Mouse (Mus musculus) kidney, adult 2 months (tissue): ENCODE data around the gene Rtn4rl1. TPM values are rescaled to one million over a fixed set of nuclear protein-coding genes. Genes with fewer than 3 reads are reported as not detected.

Experiments used
- DNase-seq: peaks from one replicate; pipeline ENCODE4 v3.0.0; 2021
- H3K27ac ChIP-seq: fragments of 200-500 bp; 2 replicates; pipeline ENCODE4 v1.5.1; 2012; ENCODE audit warnings: low read depth, low read length, control low read depth, inconsistent platforms; ENCODE audit not compliant: insufficient read depth
- H3K27me3 ChIP-seq: fragments of 200-500 bp; replicated peaks from 2 replicates; pipeline ENCODE4 v1.6.1; 2012; ENCODE audit warnings: mild to moderate bottlenecking, moderate library complexity, low read length, inconsistent platforms; ENCODE audit not compliant: control insufficient read depth, insufficient read depth
- H3K36me3 ChIP-seq: fragments of 200-500 bp; 2 replicates; pipeline ENCODE4 v1.6.1; 2012; ENCODE audit warnings: mild to moderate bottlenecking, moderate library complexity, low read length, inconsistent platforms; ENCODE audit not compliant: control insufficient read depth, insufficient read depth
- H3K4me1 ChIP-seq: fragments of 200-500 bp; 2 replicates; pipeline ENCODE4 v1.6.1; 2011; ENCODE audit warnings: low read length; ENCODE audit not compliant: control insufficient read depth, insufficient read depth
- H3K4me3 ChIP-seq: fragments of 200-500 bp; 2 replicates; pipeline ENCODE4 v1.5.1; 2011; ENCODE audit warnings: mild to moderate bottlenecking, low read depth, low read length, control low read depth; ENCODE audit not compliant: insufficient read depth
- CTCF ChIP-seq: fragments of 200-500 bp; conservative IDR thresholded peaks from 2 replicates; pipeline ENCODE4 v1.5.1; 2011; ENCODE audit warnings: low read depth, mild to moderate bottlenecking, control low read depth, low read length, moderate library complexity, mixed read lengths; ENCODE audit not compliant: insufficient read depth, insufficient read length
- POLR2A ChIP-seq: fragments of 200-500 bp; IDR thresholded peaks from one replicate; pipeline ENCODE4 v1.6.1; 2011; ENCODE audit warnings: low read depth, low read length, control low read depth
- WGBS: fragments of 180-500 bp; shearing (Covaris S2); methylation state at CpG from one replicate; pipeline ENCODE4 v1.1.7; 2018; 5-methylcytosine and 5-hydroxymethylcytosine counted together
- polyA plus RNA-seq: library from polyadenylated mRNA; depleted of rRNA; stranded (reverse); fragments of >200 nt; gene quantifications from 2 replicates; pipeline ENCODE4 v1.2.3, GENCODE M21; 2012

Rtn4rl1 gene
- polyA plus RNA-seq, 1 experiment: 11.3 TPM

DNA sequence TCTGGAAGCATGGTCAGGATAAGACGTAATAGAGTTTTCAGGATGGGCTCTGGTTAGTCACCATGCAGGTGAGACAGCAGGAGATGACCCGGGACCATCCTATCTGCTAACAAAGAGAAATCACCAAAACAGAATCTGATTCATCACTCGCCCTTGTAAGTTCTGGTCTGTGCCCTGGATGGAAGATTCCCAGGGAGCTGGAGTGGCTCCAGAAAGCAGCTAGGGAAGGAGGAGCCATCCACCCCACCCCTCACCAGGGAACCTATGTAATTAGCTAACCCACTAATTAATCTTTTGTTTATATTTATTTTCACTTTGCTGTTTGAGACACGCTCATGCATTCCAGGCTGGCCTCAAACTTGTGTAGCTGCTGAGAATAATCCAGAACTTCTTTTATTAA is 38.9 kb downstream of the Rtn4rl1 start:
- Histone ChIP-seq H3K27me3 (no peaks in the 10 kb centered on the region), H3K4me1 (no peaks in the 10 kb centered on the region), H3K27ac (no peak overlapping the region), H3K4me3 (no peak overlapping the region), H3K36me3 (no peaks in the 10 kb centered on the region)
- DNase-seq: no peak
- WGBS: 75% methylated on average over 4 of the region's 4 CpGs
- no peak for TF ChIP-seq CTCF
- no peak for TF ChIP-seq POLR2A

GRCm38 (mm10) chr11:75234745-75235144 is 41.2 kb downstream of the Rtn4rl1 start:
- H3K27me3 ChIP-seq: no peaks in the 10 kb centered on the region
- H3K36me3 ChIP-seq: no peaks in the 10 kb centered on the region
- H3K4me1 ChIP-seq: no peaks in the 10 kb centered on the region
- H3K27ac ChIP-seq: no peak overlapping the region
- peak; percentile 62 for DNase-seq
- H3K4me3 ChIP-seq: no peak overlapping the region
- whole genome bisulfite sequencing: 16% methylated on average over 16 of the region's 16 CpGs
- TF ChIP-seq POLR2A (no peak), CTCF (no peak)

- TF ChIP-seq CTCF: 0 out of 2 replicates have a peak, but pooled peaks have one; percentile 5
- TF ChIP-seq POLR2A: no peak
- H3K4me3 ChIP-seq: no peak overlapping the region
- peak; percentile 42 for DNase-seq
- no peaks in the 10 kb centered on the region for H3K27me3 ChIP-seq
- no peaks in the 10 kb centered on the region for H3K4me1 ChIP-seq
- H3K27ac ChIP-seq: no peak overlapping the region
- H3K36me3 ChIP-seq: no peaks in the 10 kb centered on the region
- 68% methylated on average over 13 of the region's 13 CpGs for WGBS
Measured at GRCm38 (mm10) chr11:75240158-75240934, 46.8 kb downstream of the Rtn4rl1 start.

GRCm38 (mm10) chr11:75242710-75243255 is 49.2 kb downstream of the Rtn4rl1 start:
- WGBS: 90% methylated on average over 9 of the region's 9 CpGs
- no peak overlapping the region for H3K27ac ChIP-seq
- no peaks in the 10 kb centered on the region for H3K27me3 ChIP-seq
- no peak for DNase-seq
- peaks cover 14% of the 10 kb centered on the region for H3K4me1 ChIP-seq
- H3K4me3 ChIP-seq: no peak overlapping the region
- TF ChIP-seq CTCF (no peak), POLR2A (no peak)
- H3K36me3 ChIP-seq: no peaks in the 10 kb centered on the region

DNA sequence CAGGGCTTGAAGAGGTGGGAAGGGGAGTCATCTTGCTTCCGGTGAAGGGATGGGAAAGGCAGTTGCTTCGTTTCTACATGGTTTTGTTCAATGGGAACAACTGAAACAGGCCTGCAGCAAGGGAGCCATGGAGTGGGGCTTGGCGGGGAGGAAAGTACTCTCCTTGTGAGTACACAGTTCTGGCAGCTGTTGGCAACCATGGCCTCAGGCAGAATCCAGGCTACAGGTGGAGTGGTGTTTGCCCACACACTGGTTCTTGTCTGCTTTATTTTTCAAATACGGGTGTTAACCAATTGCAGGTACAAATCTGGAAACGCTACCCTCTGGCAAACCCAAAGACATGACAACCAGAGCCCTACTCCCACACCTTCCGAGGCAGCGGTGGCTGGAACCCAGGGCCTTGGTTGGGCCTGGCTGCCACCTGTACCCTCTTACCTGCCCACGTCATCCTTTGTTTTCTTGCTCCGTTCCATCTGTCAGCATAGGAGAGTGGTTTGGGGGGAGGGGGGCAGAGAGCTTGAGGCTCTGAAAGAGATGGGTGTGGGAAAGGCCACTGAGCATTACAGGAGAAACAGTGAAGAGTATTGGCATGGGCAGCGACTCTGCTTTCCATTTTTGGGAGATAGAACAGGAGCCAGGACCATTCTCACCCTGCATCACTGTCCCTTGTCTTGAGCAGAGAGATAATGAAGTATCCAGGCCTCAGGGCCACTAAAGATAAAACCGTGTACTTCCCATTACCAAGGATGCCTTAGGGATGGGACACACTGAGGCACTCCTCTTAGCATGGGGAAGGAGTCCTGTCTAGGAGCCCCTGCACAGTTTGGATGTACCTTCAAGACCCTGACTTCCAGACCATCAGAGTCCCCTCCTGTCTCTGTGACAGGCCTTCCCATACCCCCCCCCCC is 51.0 kb downstream of the Rtn4rl1 start:
- no peak overlapping the region for H3K27ac ChIP-seq

GRCm38 (mm10) chr11:75245372-75246330 is 52.1 kb downstream of the Rtn4rl1 start:
- TF ChIP-seq POLR2A (no peak), CTCF (no peak)
- Histone ChIP-seq H3K27ac (peak overlapping the region; percentile 28), H3K36me3 (no peaks in the 10 kb centered on the region), H3K27me3 (no peaks in the 10 kb centered on the region), H3K4me1 (peaks cover 25% of the 10 kb centered on the region), H3K4me3 (no peak overlapping the region)
- 60% methylated on average over 16 of the region's 16 CpGs for WGBS
- DNase-seq: no peak

More for the DNA sequence above, 51.0 kb downstream of the Rtn4rl1 start:
- Histone ChIP-seq H3K4me3 (no peak overlapping the region), H3K36me3 (no peaks in the 10 kb centered on the region), H3K4me1 (peaks cover 19% of the 10 kb centered on the region), H3K27me3 (no peaks in the 10 kb centered on the region)
- 87% methylated on average over 11 of the region's 11 CpGs for WGBS
- peak; percentile 47 for DNase-seq
- TF ChIP-seq POLR2A (no peak), CTCF (no peak)
